Mouse (Mus musculus) bone marrow macrophage, adult 2 months (primary cell): ENCODE measurements around the gene Scyl1.

Experiments
- CTCF ChIP-seq: IDR thresholded peaks from 2 replicates; pipeline ENCODE4 v1.5.1; 2012; ENCODE audit warnings: low read depth, mild to moderate bottlenecking, low read length, moderate library complexity
- POLR2A ChIP-seq: IDR thresholded peaks from 2 replicates; pipeline ENCODE4 v1.6.1; 2012; ENCODE audit warnings: mild to moderate bottlenecking, low read depth, low read length, borderline replicate concordance

GRCm38 (mm10) chr19:5713255-5713654 lies 58.0 kb downstream of the Scyl1 start:
- no peak for TF ChIP-seq CTCF
- no peak for TF ChIP-seq POLR2A
